Mouse (Mus musculus): Measurements from ENCODE around the gene Armc9.

The Armc9 gene

GRCm38 (mm10) chr1:86176066-86176465, 21.5 kb downstream of the Armc9 start:
- DNase-seq: no peak

- peak; percentile 85 for DNase-seq
Measured at GRCm38 (mm10) chr1:86178462-86179253, 24.1 kb downstream of the Armc9 start.

GRCm38 (mm10) chr1:86182004-86182709, 27.6 kb downstream of the Armc9 start:
- no peak for DNase-seq

- DNase-seq: no peak
Measured at GRCm38 (mm10) chr1:86183577-86184263, 29.1 kb downstream of the Armc9 start.

GRCm38 (mm10) chr1:86186762-86187161, 32.2 kb downstream of the Armc9 start:
- DNase-seq: no peak

- no peak for DNase-seq
Measured at GRCm38 (mm10) chr1:86187856-86188255, 33.3 kb downstream of the Armc9 start.

GRCm38 (mm10) chr1:86188271-86188670, 33.7 kb downstream of the Armc9 start:
- DNase-seq: no peak

- no peak for DNase-seq
Measured at GRCm38 (mm10) chr1:86189034-86189702, 34.6 kb downstream of the Armc9 start.

GRCm38 (mm10) chr1:86190843-86191242, 36.3 kb downstream of the Armc9 start:
- peak; percentile 40 for DNase-seq

GRCm38 (mm10) chr1:86194044-86194443, 39.5 kb downstream of the Armc9 start:
- no peak for DNase-seq

- DNase-seq: no peak
Measured at GRCm38 (mm10) chr1:86198276-86198675, 43.7 kb downstream of the Armc9 start.

- no peak for DNase-seq
Measured at GRCm38 (mm10) chr1:86199026-86199425, 44.4 kb downstream of the Armc9 start.

- DNase-seq: no peak
Measured at GRCm38 (mm10) chr1:86201312-86201711, 46.7 kb downstream of the Armc9 start.

GRCm38 (mm10) chr1:86202617-86203219, 48.1 kb downstream of the Armc9 start:
- DNase-seq: no peak

- no peak for DNase-seq
Measured at GRCm38 (mm10) chr1:86210676-86211075, 56.1 kb downstream of the Armc9 start.

- DNase-seq: no peak
Measured at GRCm38 (mm10) chr1:86211498-86211897, 56.9 kb downstream of the Armc9 start.

- no peak for DNase-seq
Measured at GRCm38 (mm10) chr1:86212731-86213130, 58.2 kb downstream of the Armc9 start.

GRCm38 (mm10) chr1:86214158-86214557, 59.6 kb downstream of the Armc9 start:
- DNase-seq: peak; percentile 85

- peak; percentile 23 for DNase-seq
Measured at GRCm38 (mm10) chr1:86215297-86215696, 60.7 kb downstream of the Armc9 start.

- DNase-seq: peak; percentile 63
Measured at GRCm38 (mm10) chr1:86216412-86216811, 61.8 kb downstream of the Armc9 start.

- peak; percentile 26 for DNase-seq
Measured at GRCm38 (mm10) chr1:86217976-86218375, 63.4 kb downstream of the Armc9 start.

- DNase-seq: no peak
Measured at GRCm38 (mm10) chr1:86225195-86225594, 70.6 kb downstream of the Armc9 start.

GRCm38 (mm10) chr1:86228653-86229052, 74.1 kb downstream of the Armc9 start:
- DNase-seq: no peak
